Mouse (Mus musculus): ENCODE measurements around the gene Trp53rkb.
"Not testable (repeated sequence)": the region's sequence is repeated elsewhere in the genome, so short reads cannot be mapped to it uniquely, and the experiment has no call there.

Gene Trp53rkb

GRCm38 (mm10) chr2:166792355-166792754 is at the start of gene Trp53rkb:
TSS of gene Trp53rkb (plus strand) at chr2:166792531.
- DNase-seq (ENCODE audit: inconsistent age in 2 of 2, low spot score in 1 of 2) = no peak

DNA sequence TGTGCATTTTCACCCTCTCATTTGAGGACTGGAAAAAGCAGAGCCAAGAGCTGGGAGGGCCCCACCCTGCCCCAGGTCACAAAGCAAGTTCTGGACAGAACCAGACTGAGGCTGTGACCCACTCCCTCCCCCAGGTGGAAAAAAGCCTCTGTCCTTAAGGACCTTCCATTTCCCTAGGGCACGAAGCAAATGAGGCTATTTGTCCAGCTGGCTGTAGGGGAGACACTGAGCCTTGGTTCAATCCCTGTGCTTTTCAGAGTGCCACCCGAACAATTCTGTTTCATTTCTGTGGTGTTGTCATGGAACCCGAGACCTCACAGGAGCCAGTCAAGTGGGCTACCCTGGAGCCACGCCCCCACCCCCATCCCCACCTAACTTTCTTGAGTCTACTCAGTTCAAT is 48.8 kb upstream of the Trp53rkb start:
- no peak for DNase-seq (ENCODE audit: inconsistent age in 2 of 2, low spot score in 1 of 2)

- DNase-seq (ENCODE audit: inconsistent age in 2 of 2, low spot score in 1 of 2) = no peak
Measured at GRCm38 (mm10) chr2:166744433-166744832, 47.9 kb upstream of the Trp53rkb start.

GRCm38 (mm10) chr2:166745849-166746248 is 46.5 kb upstream of the Trp53rkb start:
- no peak for DNase-seq (ENCODE audit: inconsistent age in 2 of 2, low spot score in 1 of 2)

DNA sequence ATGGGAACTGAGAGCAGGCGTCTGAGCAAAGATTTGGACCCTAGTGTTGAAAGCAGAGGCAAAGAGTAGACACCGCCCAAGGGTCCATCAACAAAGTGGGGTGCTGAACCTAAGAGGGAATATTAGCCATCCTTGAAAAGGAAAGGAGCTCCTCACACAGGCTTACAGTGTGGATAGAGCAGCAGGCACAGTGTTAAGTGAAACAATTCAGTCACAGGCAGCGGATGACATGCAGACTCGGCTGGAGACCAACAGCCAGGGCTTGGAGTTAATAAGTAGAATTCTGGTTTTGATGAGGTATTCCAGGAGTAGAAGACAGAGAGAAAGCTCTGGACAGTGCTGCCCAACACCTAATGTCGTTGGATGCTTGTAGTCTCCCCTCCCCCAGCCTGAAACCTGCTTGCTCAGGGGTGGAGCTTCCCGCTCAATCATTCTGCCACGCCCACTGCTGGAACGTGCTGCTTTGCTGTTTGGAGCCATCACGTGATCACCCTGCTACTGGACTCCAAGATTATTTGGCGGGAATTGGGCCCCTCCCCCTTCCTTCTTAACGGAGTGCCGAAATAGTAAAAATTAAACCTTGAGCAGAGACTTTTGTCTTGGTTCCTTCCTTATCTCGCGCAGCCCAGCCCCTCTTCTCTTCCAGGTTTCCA is 45.9 kb upstream of the Trp53rkb start:
- DNase-seq (ENCODE audit: inconsistent age in 2 of 2, low spot score in 1 of 2) = not testable (repeated sequence)

- DNase-seq (ENCODE audit: inconsistent age in 2 of 2, low spot score in 1 of 2) = no peak
Measured at GRCm38 (mm10) chr2:166750620-166751191, 41.6 kb upstream of the Trp53rkb start.

DNA sequence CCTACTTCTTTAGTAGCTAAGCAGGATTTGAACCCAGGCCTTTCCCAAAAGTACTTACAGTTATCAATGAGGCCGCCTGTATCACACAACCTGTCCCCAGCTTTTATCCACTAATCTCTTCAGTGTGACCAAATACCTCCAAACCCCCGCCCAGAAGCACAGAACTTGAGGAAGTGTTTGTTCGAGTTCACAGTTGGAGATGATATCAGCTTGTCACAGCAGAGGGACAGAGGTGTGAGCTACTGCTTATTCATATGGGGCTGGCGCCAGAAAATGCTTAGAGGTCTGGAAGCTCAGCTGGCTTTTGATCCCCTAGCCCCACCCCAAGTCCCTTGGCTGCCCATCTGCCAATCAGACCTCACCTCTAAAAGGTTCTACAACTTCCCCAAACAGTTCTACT is 38.1 kb upstream of the Trp53rkb start:
- DNase-seq (ENCODE audit: inconsistent age in 2 of 2, low spot score in 1 of 2) = no peak

GRCm38 (mm10) chr2:166754760-166755159 is 37.6 kb upstream of the Trp53rkb start:
- no peak for DNase-seq (ENCODE audit: inconsistent age in 2 of 2, low spot score in 1 of 2)

GRCm38 (mm10) chr2:166757969-166758368 is 34.4 kb upstream of the Trp53rkb start:
- DNase-seq (ENCODE audit: inconsistent age in 2 of 2, low spot score in 1 of 2) = no peak

DNA sequence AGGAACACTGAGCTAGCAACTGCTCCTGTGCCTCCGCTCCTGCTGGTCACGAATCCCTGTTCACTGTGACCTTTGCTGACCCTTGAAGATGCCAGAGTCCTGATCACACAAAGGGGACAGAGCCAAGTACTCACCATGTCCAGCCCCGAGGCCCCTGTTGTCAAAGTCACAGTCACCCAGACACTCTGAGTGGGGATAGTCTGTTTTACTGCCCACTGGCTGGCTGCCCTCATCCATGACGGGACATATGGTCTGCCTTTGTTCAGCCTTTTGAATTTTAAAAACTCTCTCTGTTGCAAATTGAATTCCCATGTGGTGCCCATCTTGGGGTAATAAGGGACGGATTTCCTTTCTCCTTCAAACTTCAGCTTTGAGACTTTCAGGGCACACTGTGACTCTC is 28.3 kb upstream of the Trp53rkb start:
- DNase-seq (ENCODE audit: inconsistent age in 2 of 2, low spot score in 1 of 2) = no peak

GRCm38 (mm10) chr2:166767591-166767990 is 24.7 kb upstream of the Trp53rkb start:
- DNase-seq (ENCODE audit: inconsistent age in 2 of 2, low spot score in 1 of 2) = no peak

DNA sequence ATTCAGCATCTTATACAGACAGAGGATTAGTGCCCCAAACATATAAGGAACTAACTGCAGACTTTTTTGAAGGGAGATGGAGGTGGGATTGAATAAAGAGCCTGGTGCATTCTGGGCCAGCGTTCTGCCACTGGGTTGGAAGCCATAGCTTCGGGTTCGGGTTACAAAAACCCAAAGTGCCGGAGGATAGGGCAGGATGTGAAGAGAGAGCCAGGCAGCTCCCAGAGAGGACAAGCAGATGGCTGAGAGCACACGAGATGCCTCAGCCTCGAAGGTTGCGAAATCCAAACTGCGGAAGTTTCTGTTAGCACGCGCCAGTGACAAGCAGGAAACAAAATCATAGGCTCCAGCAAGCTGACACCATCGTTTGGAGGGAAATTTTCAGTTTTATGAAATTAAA is 20.9 kb upstream of the Trp53rkb start:
- DNase-seq (ENCODE audit: inconsistent age in 2 of 2, low spot score in 1 of 2) = peak in 1 of 2 experiments; percentile 47

- DNase-seq (ENCODE audit: inconsistent age in 2 of 2, low spot score in 1 of 2) = no peak
Measured at GRCm38 (mm10) chr2:166773587-166773986, 18.7 kb upstream of the Trp53rkb start.

DNA sequence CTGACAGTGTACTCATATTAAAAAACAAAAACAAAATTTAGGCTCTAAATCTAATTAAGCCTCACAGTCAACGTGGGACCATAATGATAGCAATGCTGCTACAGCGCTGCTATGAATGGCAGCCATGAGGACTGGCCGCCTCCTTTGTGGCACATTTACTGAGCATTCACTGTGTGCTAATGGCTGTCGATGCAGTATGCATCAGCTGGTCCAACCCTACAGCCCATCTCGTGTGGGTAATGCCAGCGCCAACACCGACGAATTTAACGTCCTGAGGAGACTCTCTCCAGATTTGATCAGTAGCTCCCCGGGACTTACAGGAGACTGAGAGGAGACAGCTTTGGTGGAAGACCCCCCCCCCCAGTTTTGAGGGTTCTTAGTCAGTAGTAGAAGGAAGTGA is 18.1 kb upstream of the Trp53rkb start:
- DNase-seq (ENCODE audit: inconsistent age in 2 of 2, low spot score in 1 of 2) = no peak

GRCm38 (mm10) chr2:166775357-166775893 is 16.9 kb upstream of the Trp53rkb start:
- DNase-seq (ENCODE audit: inconsistent age in 2 of 2, low spot score in 1 of 2) = no peak

DNA sequence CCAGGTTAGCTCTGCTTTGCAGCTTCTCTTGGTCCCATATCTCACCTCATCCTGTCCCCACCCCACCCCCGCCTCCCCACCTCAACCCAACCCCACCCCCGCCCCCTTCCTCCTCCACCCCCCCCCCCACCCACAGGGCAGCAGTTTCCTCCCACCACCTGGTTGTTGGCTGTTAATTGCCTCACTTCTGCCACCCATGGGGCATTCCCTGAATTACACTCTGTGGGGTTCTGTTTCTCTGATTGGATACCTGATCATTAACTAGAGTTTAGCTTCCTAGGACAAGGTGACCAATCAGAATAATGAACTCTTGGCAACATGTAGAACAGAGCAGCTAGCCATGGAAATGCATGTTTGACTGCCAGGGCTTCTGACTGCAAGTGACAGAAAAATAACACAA is 16.1 kb upstream of the Trp53rkb start:
- DNase-seq (ENCODE audit: inconsistent age in 2 of 2, low spot score in 1 of 2) = no peak

DNA sequence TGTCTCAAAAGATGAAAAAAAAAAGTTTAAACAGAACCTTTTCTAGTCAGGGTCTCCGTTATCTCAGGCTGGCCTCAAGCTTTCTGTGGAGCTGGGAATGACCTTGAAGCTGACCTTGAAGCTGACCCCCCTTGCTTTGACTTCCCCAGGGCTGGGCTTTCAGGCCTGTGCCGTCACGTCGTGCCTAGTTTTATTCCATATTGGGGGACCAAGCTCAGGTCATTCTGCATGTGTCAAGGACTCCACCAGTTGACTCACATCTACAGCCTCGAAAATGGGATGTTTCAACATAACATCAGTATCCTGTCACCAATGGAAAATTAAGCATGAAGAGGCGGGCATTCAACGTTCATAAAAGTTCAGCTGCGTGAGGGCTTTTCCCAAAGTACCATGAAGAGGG is 12.4 kb upstream of the Trp53rkb start:
- DNase-seq (ENCODE audit: inconsistent age in 2 of 2, low spot score in 1 of 2) = peak; percentile 56 to 84

- DNase-seq (ENCODE audit: inconsistent age in 2 of 2, low spot score in 1 of 2) = peak; percentile 73 to 91
Measured at GRCm38 (mm10) chr2:166780980-166781578, 11.3 kb upstream of the Trp53rkb start.

DNA sequence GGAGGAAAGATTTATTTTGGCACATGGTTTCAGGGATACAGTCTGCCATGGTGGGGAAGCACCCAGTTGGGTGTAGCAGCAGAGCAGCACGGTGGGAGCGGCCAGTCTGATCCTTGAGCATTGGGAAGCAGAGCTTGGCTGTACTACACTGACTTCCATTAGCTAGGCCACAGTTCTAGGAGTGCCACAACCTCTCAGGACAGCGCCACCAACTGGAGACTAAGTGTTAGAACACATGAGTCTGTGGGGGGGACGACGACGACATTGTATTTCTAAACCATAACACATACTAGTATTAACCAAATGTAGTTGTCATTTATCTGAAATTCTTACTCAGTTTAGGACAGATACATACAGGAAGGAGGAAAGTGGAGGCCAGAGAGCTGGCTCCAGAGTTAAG is 8.0 kb upstream of the Trp53rkb start:
- no peak for DNase-seq (ENCODE audit: inconsistent age in 2 of 2, low spot score in 1 of 2)

DNA sequence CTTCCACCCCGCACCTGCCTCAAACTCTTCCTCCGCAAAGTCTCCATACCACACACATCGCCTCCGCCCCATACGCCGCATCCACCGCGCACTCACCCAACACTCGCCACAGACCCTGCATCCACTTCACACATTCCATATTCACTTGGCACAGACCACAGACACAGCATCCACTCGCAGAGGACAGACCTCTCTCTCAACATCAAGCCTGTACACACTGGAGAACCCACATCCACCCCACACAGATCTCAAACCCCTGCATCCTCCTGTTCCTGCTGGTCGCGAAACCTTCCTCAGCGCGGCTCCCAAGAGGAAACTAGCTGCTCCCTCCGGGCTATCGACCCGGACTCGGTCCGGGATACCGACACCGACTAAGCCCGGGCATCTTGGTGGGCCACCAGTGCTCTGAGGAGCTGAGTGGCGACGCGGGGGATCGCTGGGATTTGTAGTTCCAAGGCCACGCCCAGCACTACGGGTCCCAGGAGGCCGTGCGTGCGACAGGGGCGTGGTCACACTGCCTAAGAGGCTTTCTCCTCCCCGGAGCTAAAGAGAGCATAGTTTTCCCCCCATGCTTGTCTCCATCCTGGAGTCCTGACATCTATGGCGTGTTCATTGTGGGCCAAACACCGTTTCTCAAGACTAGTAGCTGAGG is 5.9 kb upstream of the Trp53rkb start:
- peak; percentile 92 to 96 for DNase-seq (ENCODE audit: inconsistent age in 2 of 2, low spot score in 1 of 2)

DNA sequence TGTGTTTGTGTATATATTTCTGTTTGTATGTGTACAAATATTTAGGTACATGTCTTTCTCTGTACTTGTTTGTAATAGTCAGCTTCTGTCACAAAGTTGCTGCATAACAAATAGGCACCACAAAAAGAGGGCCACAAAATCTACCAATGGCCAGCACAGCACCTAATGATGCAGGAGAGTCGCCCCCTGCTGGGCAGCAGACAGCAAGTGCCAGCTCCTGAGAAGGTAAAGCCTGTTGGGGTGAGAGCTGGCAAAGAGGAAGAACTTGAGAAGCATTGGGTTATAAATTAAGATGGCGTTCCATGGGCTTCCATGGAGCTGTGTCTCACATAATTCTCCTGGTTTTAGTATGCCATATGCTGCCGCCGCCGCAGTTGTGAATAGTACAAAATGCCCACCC is 593 bp upstream of the Trp53rkb start:
- no peak for DNase-seq (ENCODE audit: inconsistent age in 2 of 2, low spot score in 1 of 2)
